Mouse (Mus musculus) liver, adult 2 months (tissue): Measurements from ENCODE around the gene Myo19.

Experiments
- CTCF ChIP-seq: fragments of 200-500 bp; IDR thresholded peaks from 2 replicates; pipeline ENCODE4 v1.5.1; 2011; ENCODE audit warnings: low read depth, low read length, control low read depth
- POLR2A ChIP-seq: fragments of 200-500 bp; IDR thresholded peaks from 2 replicates; pipeline ENCODE4 v1.6.1; 2011; ENCODE audit warnings: low read length, control low read depth; ENCODE audit not compliant: insufficient read depth; ENCODE audit errors: extremely low read depth

DNA sequence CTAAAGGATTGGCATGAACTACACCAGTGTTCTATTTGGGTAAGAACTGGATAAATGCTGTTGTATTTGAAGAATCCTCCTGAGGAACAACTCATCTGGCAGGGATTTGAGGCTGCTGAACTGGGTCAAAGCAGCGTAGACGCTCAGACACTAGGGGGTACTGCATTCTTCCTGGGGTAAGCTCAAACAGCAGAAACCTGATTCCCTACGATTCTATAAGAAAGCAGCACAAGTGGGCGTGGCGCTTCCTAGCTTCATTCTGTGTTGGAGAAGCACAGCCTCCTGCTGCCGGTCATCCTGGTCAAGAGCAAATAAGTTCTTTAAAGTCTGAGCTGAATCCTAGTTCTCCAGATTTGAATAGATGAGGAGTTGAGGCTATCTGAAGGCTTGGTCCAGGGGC lies 52.3 kb downstream of the Myo19 start:
- TF ChIP-seq CTCF (no peak), POLR2A (no peak)
